Mouse (Mus musculus): Measurements from ENCODE around the gene Stx1a. TPM values are rescaled to one million over a fixed set of nuclear protein-coding genes. Genes with fewer than 3 reads are reported as not detected.

The Stx1a gene
- polyA plus RNA-seq, 1 experiment from 2014 or later, result 5.8 TPM

DNA sequence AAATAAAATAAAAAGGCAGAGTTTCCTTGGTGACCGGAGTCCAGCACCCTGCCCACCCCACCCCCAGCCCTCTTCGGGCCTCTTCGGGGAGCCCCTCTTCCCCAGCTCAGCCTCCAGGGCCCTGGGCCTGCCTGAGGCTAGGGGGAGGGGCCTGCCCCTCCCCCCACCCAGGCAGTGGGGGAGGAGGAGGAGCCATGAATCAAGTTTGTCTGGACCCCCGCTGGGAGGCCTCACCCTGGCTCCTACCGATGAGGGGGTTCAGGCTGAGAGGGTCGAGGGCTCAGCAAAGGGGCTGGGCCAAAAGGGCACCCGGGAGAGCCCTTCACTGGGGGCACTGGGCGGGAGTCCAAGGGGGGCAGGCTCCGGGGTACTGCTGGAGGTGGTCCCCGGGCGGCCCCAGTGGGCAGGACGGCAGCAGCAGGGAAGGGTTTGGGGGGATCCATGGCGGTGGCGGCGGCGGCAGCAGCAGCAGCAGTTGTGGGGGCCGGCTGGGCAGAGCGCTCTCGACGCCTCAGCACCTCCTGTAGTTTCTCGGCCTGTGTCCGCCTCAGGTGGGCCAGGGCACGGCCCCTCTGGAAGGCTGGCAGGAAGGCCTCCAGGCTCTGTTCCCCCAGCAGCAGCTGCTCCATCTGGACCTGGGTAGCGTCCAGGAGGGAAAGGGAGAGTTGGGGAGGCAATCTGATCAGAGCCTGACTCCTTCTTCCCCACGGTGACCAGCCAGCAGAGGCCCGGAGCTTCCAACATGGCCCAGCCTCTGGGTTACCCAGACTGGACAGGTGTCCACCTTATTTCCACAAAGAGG lies 50.3 kb downstream of the Stx1a start:
- Histone ChIP-seq H3K4me2 (replicated peaks; ENCODE audit: low read depth, low read length) (no peak overlapping the region), H3K27ac (ENCODE audit: low read length) (no peak overlapping the region), H3K9me3 (ENCODE audit: low read length) (no peaks in the 10 kb centered on the region), H3K36me3 (ENCODE audit: insufficient read depth, low read length) (no peaks in the 10 kb centered on the region), H3K27me3 (replicated peaks; ENCODE audit: insufficient read depth, low read length) (no peaks in the 10 kb centered on the region), H3K4me3 (ENCODE audit: low read depth, low read length) (no peak overlapping the region), H3K4me1 (ENCODE audit: insufficient read depth, low read depth, low read length) (peaks cover 3% of the 10 kb centered on the region; the same call in 1 of the 2 replicates), H3K9ac (replicated peaks; ENCODE audit: low read depth) (no peak overlapping the region)
- ATAC-seq, result no peak
- DNase-seq (ENCODE audit: low spot score), result no peak
- no peak for TF ChIP-seq CTCF (IDR thresholded peaks at IDR 0.05)
- no peak for TF ChIP-seq EP300 (IDR thresholded peaks at IDR 0.05)
- WGBS, result 35% methylated on average over 18 of the region's 26 CpGs

DNA sequence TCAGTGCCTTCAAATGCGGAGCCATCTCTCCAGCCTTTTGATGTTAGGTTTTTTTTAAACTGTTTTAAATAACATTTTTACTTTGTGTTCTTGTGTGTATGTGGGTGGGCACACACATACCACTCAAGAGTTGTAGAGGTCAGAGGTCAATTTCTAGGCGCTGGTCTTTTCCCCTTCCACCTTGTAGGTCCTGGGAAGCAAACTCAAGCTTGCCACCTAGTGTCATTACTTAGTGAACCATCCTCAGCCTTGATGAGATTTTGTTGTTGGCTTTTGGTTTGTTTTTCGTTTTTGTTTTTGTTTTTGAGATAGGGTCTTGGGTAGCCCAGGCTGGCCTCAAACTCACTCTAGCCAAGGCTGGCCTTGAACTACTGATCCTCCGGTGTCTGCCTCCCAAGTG lies 52.4 kb downstream of the Stx1a start:
- H3K4me1 ChIP-seq (ENCODE audit: insufficient read depth, low read depth, low read length), result peaks cover 3% of the 10 kb centered on the region; the same call in 1 of the 2 replicates
- TF ChIP-seq CTCF (IDR thresholded peaks at IDR 0.05) (peak; percentile 31), EP300 (IDR thresholded peaks at IDR 0.05) (no peak)
- H3K9me3 ChIP-seq (ENCODE audit: low read length), result no peaks in the 10 kb centered on the region
- H3K9ac ChIP-seq (replicated peaks; ENCODE audit: low read depth), result no peak overlapping the region
- no peaks in the 10 kb centered on the region for H3K36me3 ChIP-seq (ENCODE audit: insufficient read depth, low read length)
- H3K4me2 ChIP-seq (replicated peaks; ENCODE audit: low read depth, low read length), result no peak overlapping the region
- H3K27me3 ChIP-seq (replicated peaks; ENCODE audit: insufficient read depth, low read length), result no peaks in the 10 kb centered on the region
- no peak overlapping the region for H3K4me3 ChIP-seq (ENCODE audit: low read depth, low read length)
- WGBS, result 58% methylated on average over 4 of the region's 4 CpGs
- no peak overlapping the region for H3K27ac ChIP-seq (ENCODE audit: low read length)
- DNase-seq (ENCODE audit: low spot score), result no peak
- no peak for ATAC-seq

DNA sequence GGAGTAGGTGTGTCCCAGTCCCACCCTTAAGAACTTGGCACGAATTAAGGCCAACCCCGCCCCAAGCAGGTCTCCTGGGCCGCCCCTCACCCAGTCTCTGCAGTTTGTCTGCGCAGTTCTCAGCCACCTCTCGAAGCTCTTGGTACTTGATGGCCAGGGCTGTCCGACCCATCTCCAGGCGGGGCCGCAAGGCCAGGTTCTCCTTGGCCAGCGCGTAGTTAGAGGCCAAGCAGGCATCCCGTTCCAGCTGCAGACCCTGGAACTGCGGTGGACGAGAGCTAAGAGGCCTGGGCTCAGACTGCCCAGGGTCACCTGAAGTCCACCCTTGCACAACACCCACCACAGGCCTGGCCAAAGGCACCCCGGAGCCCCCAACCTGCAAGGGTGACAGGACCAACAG lies 53.1 kb downstream of the Stx1a start:
- Histone ChIP-seq H3K27ac (ENCODE audit: low read length) (no peak overlapping the region), H3K4me2 (replicated peaks; ENCODE audit: low read depth, low read length) (no peak overlapping the region)

DNA sequence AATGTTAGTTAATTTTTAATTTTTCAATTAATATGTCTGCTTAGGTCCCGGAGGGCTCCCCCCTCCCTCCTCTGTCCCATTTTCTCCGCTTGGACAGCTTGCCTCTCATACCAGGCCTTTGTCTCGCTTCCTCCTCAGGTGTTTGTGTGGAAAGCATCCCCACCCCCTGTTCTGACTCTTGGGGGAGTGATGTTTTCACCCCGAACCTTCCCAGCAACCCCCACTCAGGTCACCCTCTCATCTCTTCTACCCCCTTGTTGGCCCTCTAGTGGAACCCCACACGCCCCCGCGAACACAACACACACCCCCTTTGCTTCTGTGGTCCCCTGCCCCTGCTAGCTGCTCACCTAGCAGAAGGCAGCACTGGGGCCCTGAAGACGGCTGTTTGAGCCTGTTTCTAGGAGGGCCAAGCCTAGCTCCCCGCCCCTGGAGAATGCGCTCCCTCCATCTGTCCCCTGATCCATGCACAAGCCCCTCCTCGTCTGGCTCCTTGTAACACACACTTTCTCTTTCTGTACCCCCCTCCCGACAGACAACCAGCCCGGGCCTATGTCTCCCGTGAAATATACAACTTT lies 53.7 kb downstream of the Stx1a start:
- TF ChIP-seq EP300 (IDR thresholded peaks at IDR 0.05), result no peak
- TF ChIP-seq CTCF (IDR thresholded peaks at IDR 0.05), result no peak; the same call in 1 of the 2 replicates
- Histone ChIP-seq H3K4me3 (ENCODE audit: low read depth, low read length) (peak overlapping the region; percentile 83), H3K4me2 (replicated peaks; ENCODE audit: low read depth, low read length) (peak overlapping the region; percentile 97), H3K27ac (ENCODE audit: low read length) (no peak overlapping the region), H3K27me3 (replicated peaks; ENCODE audit: insufficient read depth, low read length) (no peaks in the 10 kb centered on the region), H3K36me3 (ENCODE audit: insufficient read depth, low read length) (no peaks in the 10 kb centered on the region), H3K9me3 (ENCODE audit: low read length) (no peaks in the 10 kb centered on the region), H3K9ac (replicated peaks; ENCODE audit: low read depth) (peak overlapping the region; percentile 81; the same call in 1 of the 2 replicates), H3K4me1 (ENCODE audit: insufficient read depth, low read depth, low read length) (peaks cover 3% of the 10 kb centered on the region; the same call in 1 of the 2 replicates)
- ATAC-seq (peak; percentile 36), DNase-seq (ENCODE audit: low spot score) (peak; percentile 63)
- WGBS, result 22% methylated on average over 14 of the region's 14 CpGs

More for the DNA sequence above, 53.1 kb downstream of the Stx1a start:
- 77% methylated on average over 14 of the region's 14 CpGs for WGBS
- Histone ChIP-seq H3K9me3 (ENCODE audit: low read length) (no peaks in the 10 kb centered on the region), H3K27me3 (replicated peaks; ENCODE audit: insufficient read depth, low read length) (no peaks in the 10 kb centered on the region), H3K36me3 (ENCODE audit: insufficient read depth, low read length) (no peaks in the 10 kb centered on the region), H3K9ac (replicated peaks; ENCODE audit: low read depth) (no peak overlapping the region), H3K4me3 (ENCODE audit: low read depth, low read length) (no peak overlapping the region), H3K4me1 (ENCODE audit: insufficient read depth, low read depth, low read length) (peaks cover 3% of the 10 kb centered on the region; the same call in 1 of the 2 replicates)
- TF ChIP-seq CTCF (IDR thresholded peaks at IDR 0.05) (no peak), EP300 (IDR thresholded peaks at IDR 0.05) (no peak)
- DNase-seq (ENCODE audit: low spot score), result no peak
- no peak for ATAC-seq

DNA sequence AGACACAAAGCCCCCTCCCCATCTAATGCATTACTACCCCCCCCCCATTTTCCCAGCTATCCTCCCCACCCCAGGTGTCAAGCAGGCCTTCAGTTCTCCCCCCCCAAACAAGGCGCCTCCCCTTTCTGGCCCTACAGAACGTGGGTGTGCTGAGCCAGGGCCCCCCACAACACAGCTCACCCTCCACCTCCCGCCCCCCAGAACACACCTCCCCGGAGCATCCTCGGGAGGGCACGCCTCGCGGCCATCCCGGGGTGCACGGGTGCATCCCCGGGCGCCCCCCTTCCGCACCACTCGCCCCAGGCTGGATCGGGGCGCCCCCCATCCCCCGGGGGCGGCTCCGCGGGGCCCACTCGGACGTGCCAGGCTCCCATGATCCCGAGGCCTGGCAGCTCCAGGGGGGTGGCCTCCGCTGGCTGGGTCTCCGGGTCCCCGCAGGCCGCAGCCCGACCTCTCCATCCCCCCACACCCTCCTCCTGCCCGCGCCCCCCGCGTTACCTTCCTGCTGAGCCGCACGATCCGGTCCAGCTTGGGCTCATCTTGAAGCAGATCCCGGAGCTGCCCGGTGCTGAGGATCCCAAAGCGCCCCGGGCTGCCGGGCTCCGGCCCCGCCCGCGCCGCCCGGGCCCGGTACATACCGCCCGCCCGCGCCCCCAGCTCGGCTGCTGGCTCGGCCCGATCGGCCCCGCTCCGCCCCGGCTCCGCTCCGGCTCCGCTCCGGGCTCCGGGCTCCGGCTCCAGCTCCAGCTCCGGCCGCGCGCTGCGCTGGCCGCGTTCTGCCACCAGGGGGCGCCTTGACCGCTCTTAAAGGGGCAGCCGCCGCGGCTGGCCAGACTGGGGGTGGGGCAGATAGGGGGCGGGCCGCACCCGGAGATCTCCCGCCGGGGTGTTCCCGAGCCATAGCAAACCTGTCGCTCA lies 54.5 kb downstream of the Stx1a start, which contains the start of gene Vps37d:
Gene Vps37d, minus strand, starts transcription at position 703 of the 918 bp plus-strand sequence.
- H3K4me1 ChIP-seq (ENCODE audit: insufficient read depth, low read depth, low read length), result peaks cover 3% of the 10 kb centered on the region; the same call in 1 of the 2 replicates
- H3K4me3 ChIP-seq (ENCODE audit: low read depth, low read length), result peak within 1 kb of the TSS; percentile 83
- H3K9me3 ChIP-seq (ENCODE audit: low read length), result no peaks in the 10 kb centered on the region
- 2% methylated on average over 38 of the region's 83 CpGs for WGBS
- H3K36me3 ChIP-seq (ENCODE audit: insufficient read depth, low read length), result no peaks in the 10 kb centered on the region
- peak; percentile 91 for DNase-seq (ENCODE audit: low spot score)
- ATAC-seq, result peak; percentile 90
- H3K27me3 ChIP-seq (replicated peaks; ENCODE audit: insufficient read depth, low read length), result no peaks in the 10 kb centered on the region
- 0 out of 2 replicates have a peak within 1 kb of the TSS, but pooled peaks have one; percentile 47 for H3K27ac ChIP-seq (ENCODE audit: low read length)
- TF ChIP-seq CTCF (IDR thresholded peaks at IDR 0.05) (peak; percentile 82), EP300 (IDR thresholded peaks at IDR 0.05) (no peak)
- peak within 1 kb of the TSS; percentile 97 for H3K4me2 ChIP-seq (replicated peaks; ENCODE audit: low read depth, low read length)
- peak within 1 kb of the TSS; percentile 81 for H3K9ac ChIP-seq (replicated peaks; ENCODE audit: low read depth)
